Comparison of ENCODE assay signal across 25 mouse cellular contexts in genomic region chr8:108220511-108220910, GRCm38 (mm10).
A peak's percentile ranks its signal among the peaks of the same experiment; 100 is the strongest.
DNase-seq lines count a peak whose midpoint lies in the region; TF ChIP-seq lines count a peak whose summit lies in the region.
"Had no signal": no experiment of that assay in that cellular context is flagged by ENCODE, and none has a peak within 500 bp of the region (broad histone marks: within the 10 kb centered on the region; RNA-seq: fewer than 3 reads in every experiment).

No protein-coding gene starts in this region.

- H3K4me2 ChIP-seq in CH12.LX (ENCODE audit: insufficient read depth, low read depth, poor library complexity, severe bottlenecking) = no peak overlapping the region
- H3K4me2 ChIP-seq: embryonic facial prominence, embryonic 13.5 days; forebrain, embryonic 13.5 days; heart, embryonic 12.5 days; heart, embryonic 15.5 days; hindbrain, embryonic 12.5 days; hindbrain, embryonic 15.5 days; intestine, embryonic 15.5 days; kidney, embryonic 15.5 days had no signal

- TF ChIP-seq CTCF in CH12.LX (conservative IDR thresholded peaks at IDR 0.05 in 1 of 2, IDR thresholded peaks at IDR 0.05 in 1 of 2; ENCODE audit: low read depth in 2 of 2, low read length in 2 of 2) = no peak

- H3K4me1 ChIP-seq in CH12.LX (ENCODE audit: control insufficient read depth in 1 of 2, insufficient read depth in 2 of 2) = no peaks in the 10 kb centered on the region
- H3K4me1 ChIP-seq: intestine, embryonic 15.5 days; kidney, embryonic 15.5 days had no signal

- no peaks in the 10 kb centered on the region for H3K9me3 ChIP-seq in CH12.LX (replicated peaks; ENCODE audit: low read length)
- H3K9me3 ChIP-seq: embryonic facial prominence, embryonic 13.5 days; forebrain, embryonic 13.5 days; heart, embryonic 12.5 days; heart, embryonic 15.5 days; hindbrain, embryonic 15.5 days; intestine, embryonic 15.5 days; kidney, embryonic 15.5 days had no signal

- no peak overlapping the region for H3K27ac ChIP-seq in CH12.LX (ENCODE audit: insufficient read depth, low read depth)
- H3K27ac ChIP-seq: embryonic facial prominence, embryonic 13.5 days; forebrain, embryonic 13.5 days; heart, embryonic 15.5 days; hindbrain, embryonic 12.5 days; hindbrain, embryonic 15.5 days; intestine, embryonic 15.5 days; kidney, embryonic 15.5 days had no signal

- dilution Hi-C loops in CH12.LX (cut with MboI; ENCODE audit: extremely low pct_ligation_motif_present, extremely low pct_unique_long_range_greater_than_20kb, low sequenced_read_pairs) = no loop called here

- no peaks in the 10 kb centered on the region for H3K36me3 ChIP-seq in CH12.LX (replicated peaks in 1 of 2; ENCODE audit: control insufficient read depth in 1 of 2, insufficient read depth in 1 of 2, low read length in 1 of 2)
- H3K36me3 ChIP-seq: embryonic facial prominence, embryonic 13.5 days; heart, embryonic 12.5 days; heart, embryonic 15.5 days; hindbrain, embryonic 12.5 days; hindbrain, embryonic 15.5 days; intestine, embryonic 15.5 days; kidney, embryonic 15.5 days had no signal

- TF ChIP-seq POLR2A in CH12.LX (IDR thresholded peaks at IDR 0.05; ENCODE audit: low read depth, low read length) = no peak

- in situ Hi-C loops in CH12.LX (cut with MboI; ENCODE audit: low pct_ligation_motif_present, low pct_unique_long_range_greater_than_20kb, low sequenced_read_pairs) = no loop called here

- TF ChIP-seq RAD21 in CH12.LX (IDR thresholded peaks at IDR 0.05; ENCODE audit: low read depth, low read length) = no peak

- DNase-seq in CH12.LX (ENCODE audit: extremely low read depth) (peak; percentile 3), ZHBTc4 (ENCODE audit: low read depth, low spot score) (peak; percentile 13)
- DNase-seq in adrenal gland, postnatal 10 days = peak; percentile 34
- peak; percentile 46 to 53 for DNase-seq in adrenal gland, postnatal 36 days
- no peak for DNase-seq in embryo, embryonic 9.5 days (ENCODE audit: extremely low spot score)
- no peak for DNase-seq in urinary bladder, adult 2 months (ENCODE audit: low spot score)
- no peak for DNase-seq in frontal cortex, postnatal 14 days (ENCODE audit: low spot score in 2 of 2)
- DNase-seq: cerebellum, adult 11-12 months; cerebellum, adult 9-10 months; cerebellum, postnatal 14 days; gastrocnemius, postnatal 25 days; heart, adult 18-20 months; heart, postnatal 10 days; heart, postnatal 36 days; kidney, adult 11 months; kidney, adult 8-10 months had no signal

- no peak overlapping the region for H3K9ac ChIP-seq in CH12.LX (ENCODE audit: insufficient read depth, low read depth)
- H3K9ac ChIP-seq: embryonic facial prominence, embryonic 13.5 days; forebrain, embryonic 13.5 days; heart, embryonic 12.5 days; heart, embryonic 15.5 days; hindbrain, embryonic 12.5 days; hindbrain, embryonic 15.5 days; intestine, embryonic 15.5 days; kidney, embryonic 15.5 days had no signal

- TF ChIP-seq EP300 in CH12.LX (IDR thresholded peaks at IDR 0.05; ENCODE audit: low read length) = no peak

- H3K27me3 ChIP-seq in CH12.LX (replicated peaks) = no peaks in the 10 kb centered on the region
- H3K27me3 ChIP-seq: embryonic facial prominence, embryonic 13.5 days; heart, embryonic 12.5 days; heart, embryonic 15.5 days; intestine, embryonic 15.5 days; kidney, embryonic 15.5 days had no signal

- H3K79me2 ChIP-seq in CH12.LX (replicated peaks; ENCODE audit: control insufficient read depth, extremely low read depth, insufficient read depth, poor library complexity, severe bottlenecking) = no peaks in the 10 kb centered on the region

- H3K4me3 ChIP-seq in CH12.LX (replicated peaks in 1 of 3; ENCODE audit: low read depth in 2 of 3, low read length in 2 of 3, poor library complexity in 1 of 3) = no peak overlapping the region
- H3K4me3 ChIP-seq: embryonic facial prominence, embryonic 13.5 days; erythroblast, embryonic 14.5 days; forebrain, embryonic 13.5 days; heart, embryonic 12.5 days; heart, embryonic 15.5 days; hindbrain, embryonic 12.5 days; hindbrain, embryonic 15.5 days; intestine, embryonic 15.5 days; kidney, embryonic 15.5 days had no signal

TF ChIP-seq in CH12.LX, 34 proteins besides CTCF, POLR2A, EP300 and RAD21:
- no peak for TF ChIP-seq USF2 (conservative IDR thresholded peaks at IDR 0.05; ENCODE audit: low read depth, low read length)
- no peak for TF ChIP-seq PAX5 (IDR thresholded peaks at IDR 0.05; ENCODE audit: low read length)
- no peak for TF ChIP-seq MEF2A (IDR thresholded peaks at IDR 0.05; ENCODE audit: borderline replicate concordance, low read depth, low read length)
- TF ChIP-seq SIN3A (IDR thresholded peaks at IDR 0.05; ENCODE audit: low read length) = no peak
- no peak for TF ChIP-seq MXI1 (IDR thresholded peaks at IDR 0.05; ENCODE audit: low read depth, low read length)
- TF ChIP-seq TCF12 (IDR thresholded peaks at IDR 0.05; ENCODE audit: low read depth, low read length) = no peak
- TF ChIP-seq ETS1 (conservative IDR thresholded peaks at IDR 0.05; ENCODE audit: low read depth, low read length) = no peak
- no peak for TF ChIP-seq ZC3H11A (IDR thresholded peaks at IDR 0.05; ENCODE audit: low read depth, low read length)
- no peak for TF ChIP-seq GABPA (IDR thresholded peaks at IDR 0.05; ENCODE audit: insufficient replicate concordance, low read depth, low read length)
- TF ChIP-seq ZMIZ1 (IDR thresholded peaks at IDR 0.05; ENCODE audit: low read depth, low read length) = no peak
- no peak for TF ChIP-seq CHD1 (IDR thresholded peaks at IDR 0.05; ENCODE audit: low read depth, low read length)
- TF ChIP-seq MAFK (IDR thresholded peaks at IDR 0.05; ENCODE audit: insufficient replicate concordance, low read length) = no peak

Comparison
In these comparisons a context has a peak if more than half of its experiments do, and no peak if none do; other contexts are left out.
1. DNase-seq: peak in CH12.LX (single experiment), ZHBTc4 (single experiment), adrenal gland, postnatal 10 days (single experiment) and adrenal gland, postnatal 36 days (2 of 2); none in embryo, embryonic 9.5 days (single experiment), urinary bladder, adult 2 months (single experiment) and frontal cortex, postnatal 14 days (0 of 2).